Mouse (Mus musculus): Measurements from ENCODE around the gene Slc8a1. TPM values are rescaled to one million over a fixed set of nuclear protein-coding genes. Genes with fewer than 3 reads are reported as not detected.

Slc8a1 gene
- total RNA-seq, 1 experiment, result 0.71 TPM

- Histone ChIP-seq H3K4me1 (ENCODE audit: control insufficient read depth in 2 of 2, insufficient read depth in 2 of 2, low read length in 2 of 2, poor library complexity in 1 of 2) (peaks cover 0 to 2% of the 10 kb centered on the region in 2 experiments; a peak in 1 of 4 replicates), H3K9me3 (ENCODE audit: control insufficient read depth, insufficient read depth, low read depth, low read length) (no peaks in the 10 kb centered on the region), H3K27ac (ENCODE audit: insufficient read depth, low read depth, low read length, poor library complexity, severe bottlenecking) (no peak overlapping the region), H3K36me3 (ENCODE audit: control insufficient read depth, insufficient read depth, low read length, poor library complexity, severe bottlenecking) (no peaks in the 10 kb centered on the region), H3K9ac (ENCODE audit: insufficient read depth, low read depth, low read length, poor library complexity, severe bottlenecking) (no peak overlapping the region), H3K4me3 (ENCODE audit: insufficient read depth in 1 of 2, low read depth in 1 of 2, low read length in 2 of 2, poor library complexity in 1 of 2, severe bottlenecking in 1 of 2) (no peak overlapping the region)
- DNase-seq (ENCODE audit: low read depth, low spot score), result no peak
- no peak for TF ChIP-seq MAFK (IDR thresholded peaks at IDR 0.05; ENCODE audit: insufficient read depth, low read depth, low read length)
- TF ChIP-seq ZC3H11A (IDR thresholded peaks at IDR 0.05; ENCODE audit: borderline replicate concordance, low read depth, low read length), result 0 out of 2 replicates have a peak, but pooled peaks have one; percentile 11
- in situ Hi-C loops (cut with MboI; ENCODE audit: low sequenced_read_pairs in 2 of 2, unreplicated experiment in 2 of 2), result no loop called here
Observed at GRCm38 (mm10) chr17:81666551-81666950, 71.6 kb downstream of the Slc8a1 start.

DNA sequence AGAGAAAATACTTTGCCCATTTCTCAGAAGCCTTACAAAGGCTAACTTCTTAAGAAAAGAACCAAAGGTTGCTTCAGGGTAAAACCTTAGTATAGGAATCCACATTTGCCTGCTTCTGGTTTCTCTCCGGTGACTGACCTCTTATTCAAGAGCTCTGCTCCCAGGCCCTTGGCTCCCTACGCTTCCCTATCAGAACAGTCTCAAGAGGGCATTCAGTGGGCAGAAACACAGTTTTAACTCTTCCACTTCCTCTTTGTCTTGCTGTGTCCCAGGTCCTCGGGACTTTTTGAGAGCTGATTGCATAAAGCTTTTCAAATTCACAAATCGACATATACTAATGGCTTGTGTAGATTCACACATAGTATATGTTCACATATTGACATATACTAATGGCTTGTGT lies 73.3 kb downstream of the Slc8a1 start:
- TF ChIP-seq ZNF384 (IDR thresholded peaks at IDR 0.05; ENCODE audit: low read depth, low read length) (no peak), MAFK (IDR thresholded peaks at IDR 0.05; ENCODE audit: insufficient read depth, low read depth, low read length) (no peak), CHD2 (IDR thresholded peaks at IDR 0.05; ENCODE audit: low read depth, low read length) (no peak), HCFC1 (IDR thresholded peaks at IDR 0.05; ENCODE audit: borderline replicate concordance, insufficient read depth, low read length) (no peak), ZC3H11A (IDR thresholded peaks at IDR 0.05; ENCODE audit: borderline replicate concordance, low read depth, low read length) (no peak)
- H3K9ac ChIP-seq (ENCODE audit: insufficient read depth, low read depth, low read length, poor library complexity, severe bottlenecking), result no peak overlapping the region
- no peaks in the 10 kb centered on the region for H3K4me1 ChIP-seq (ENCODE audit: control insufficient read depth in 2 of 2, insufficient read depth in 2 of 2, low read length in 2 of 2, poor library complexity in 1 of 2)
- DNase-seq (ENCODE audit: low read depth, low spot score), result no peak
- H3K4me3 ChIP-seq (ENCODE audit: insufficient read depth in 1 of 2, low read depth in 1 of 2, low read length in 2 of 2, poor library complexity in 1 of 2, severe bottlenecking in 1 of 2), result no peak overlapping the region
- no peaks in the 10 kb centered on the region for H3K9me3 ChIP-seq (ENCODE audit: control insufficient read depth, insufficient read depth, low read depth, low read length)
- no peak overlapping the region for H3K27ac ChIP-seq (ENCODE audit: insufficient read depth, low read depth, low read length, poor library complexity, severe bottlenecking)
- H3K36me3 ChIP-seq (ENCODE audit: control insufficient read depth, insufficient read depth, low read length, poor library complexity, severe bottlenecking), result no peaks in the 10 kb centered on the region
- in situ Hi-C loops (cut with MboI; ENCODE audit: low sequenced_read_pairs in 2 of 2, unreplicated experiment in 2 of 2), result no loop called here

- in situ Hi-C loops (cut with MboI; ENCODE audit: low sequenced_read_pairs in 2 of 2, unreplicated experiment in 2 of 2), result no loop called here
- Histone ChIP-seq H3K4me1 (ENCODE audit: control insufficient read depth in 2 of 2, insufficient read depth in 2 of 2, low read length in 2 of 2, poor library complexity in 1 of 2) (no peaks in the 10 kb centered on the region), H3K4me3 (ENCODE audit: insufficient read depth in 1 of 2, low read depth in 1 of 2, low read length in 2 of 2, poor library complexity in 1 of 2, severe bottlenecking in 1 of 2) (no peak overlapping the region), H3K9me3 (ENCODE audit: control insufficient read depth, insufficient read depth, low read depth, low read length) (no peaks in the 10 kb centered on the region), H3K36me3 (ENCODE audit: control insufficient read depth, insufficient read depth, low read length, poor library complexity, severe bottlenecking) (no peaks in the 10 kb centered on the region), H3K27ac (ENCODE audit: insufficient read depth, low read depth, low read length, poor library complexity, severe bottlenecking) (no peak overlapping the region), H3K9ac (ENCODE audit: insufficient read depth, low read depth, low read length, poor library complexity, severe bottlenecking) (no peak overlapping the region)
- TF ChIP-seq ZC3H11A (IDR thresholded peaks at IDR 0.05; ENCODE audit: borderline replicate concordance, low read depth, low read length) (no peak), ZNF384 (IDR thresholded peaks at IDR 0.05; ENCODE audit: low read depth, low read length) (no peak), HCFC1 (IDR thresholded peaks at IDR 0.05; ENCODE audit: borderline replicate concordance, insufficient read depth, low read length) (no peak), CHD2 (IDR thresholded peaks at IDR 0.05; ENCODE audit: low read depth, low read length) (no peak), MAFK (IDR thresholded peaks at IDR 0.05; ENCODE audit: insufficient read depth, low read depth, low read length) (no peak)
- no peak for DNase-seq (ENCODE audit: low read depth, low spot score)
Observed at GRCm38 (mm10) chr17:81657828-81658227, 80.3 kb downstream of the Slc8a1 start.

GRCm38 (mm10) chr17:81654548-81654947 lies 83.6 kb downstream of the Slc8a1 start:
- Histone ChIP-seq H3K9me3 (ENCODE audit: control insufficient read depth, insufficient read depth, low read depth, low read length) (no peaks in the 10 kb centered on the region), H3K4me1 (ENCODE audit: control insufficient read depth in 2 of 2, insufficient read depth in 2 of 2, low read length in 2 of 2, poor library complexity in 1 of 2) (no peaks in the 10 kb centered on the region), H3K27ac (ENCODE audit: insufficient read depth, low read depth, low read length, poor library complexity, severe bottlenecking) (no peak overlapping the region), H3K36me3 (ENCODE audit: control insufficient read depth, insufficient read depth, low read length, poor library complexity, severe bottlenecking) (no peaks in the 10 kb centered on the region), H3K9ac (ENCODE audit: insufficient read depth, low read depth, low read length, poor library complexity, severe bottlenecking) (no peak overlapping the region), H3K4me3 (ENCODE audit: insufficient read depth in 1 of 2, low read depth in 1 of 2, low read length in 2 of 2, poor library complexity in 1 of 2, severe bottlenecking in 1 of 2) (no peak overlapping the region)
- no peak for DNase-seq (ENCODE audit: low read depth, low spot score)
- in situ Hi-C loops (cut with MboI; ENCODE audit: low sequenced_read_pairs in 2 of 2, unreplicated experiment in 2 of 2), result no loop called here
- no peak for TF ChIP-seq MAFK (IDR thresholded peaks at IDR 0.05; ENCODE audit: insufficient read depth, low read depth, low read length)
- no peak for TF ChIP-seq HCFC1 (IDR thresholded peaks at IDR 0.05; ENCODE audit: borderline replicate concordance, insufficient read depth, low read length)
- no peak for TF ChIP-seq ZNF384 (IDR thresholded peaks at IDR 0.05; ENCODE audit: low read depth, low read length)
- TF ChIP-seq CHD2 (IDR thresholded peaks at IDR 0.05; ENCODE audit: low read depth, low read length), result no peak
- TF ChIP-seq ZC3H11A (IDR thresholded peaks at IDR 0.05; ENCODE audit: borderline replicate concordance, low read depth, low read length), result no peak

DNA sequence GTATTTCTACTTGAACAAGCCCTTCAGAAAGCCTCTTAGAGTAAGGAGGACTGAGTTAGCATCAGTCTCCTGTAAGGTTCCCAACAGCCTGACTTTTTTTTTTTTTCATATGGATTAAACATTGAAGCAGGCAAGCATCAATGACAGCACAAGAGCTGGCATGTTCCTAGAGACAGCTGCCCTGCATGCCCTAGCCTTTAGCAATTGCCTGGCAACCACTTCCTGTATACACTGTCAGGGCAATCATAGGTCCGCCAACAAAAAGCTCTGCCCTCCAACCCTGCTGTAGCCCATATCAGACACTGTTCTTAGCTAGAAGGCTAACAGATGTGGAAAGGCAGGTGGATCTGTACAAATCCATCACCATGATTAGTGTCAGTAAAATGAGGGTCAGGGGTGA lies 85.2 kb downstream of the Slc8a1 start:
- DNase-seq (ENCODE audit: low read depth, low spot score), result no peak

More for the DNA sequence above, 85.2 kb downstream of the Slc8a1 start:
- no peak overlapping the region for H3K27ac ChIP-seq (ENCODE audit: insufficient read depth, low read depth, low read length, poor library complexity, severe bottlenecking)
- H3K4me3 ChIP-seq (ENCODE audit: insufficient read depth in 1 of 2, low read depth in 1 of 2, low read length in 2 of 2, poor library complexity in 1 of 2, severe bottlenecking in 1 of 2), result no peak overlapping the region
- TF ChIP-seq ZC3H11A (IDR thresholded peaks at IDR 0.05; ENCODE audit: borderline replicate concordance, low read depth, low read length) (no peak), ZNF384 (IDR thresholded peaks at IDR 0.05; ENCODE audit: low read depth, low read length) (no peak), HCFC1 (IDR thresholded peaks at IDR 0.05; ENCODE audit: borderline replicate concordance, insufficient read depth, low read length) (no peak), MAFK (IDR thresholded peaks at IDR 0.05; ENCODE audit: insufficient read depth, low read depth, low read length) (no peak), CHD2 (IDR thresholded peaks at IDR 0.05; ENCODE audit: low read depth, low read length) (no peak)
- in situ Hi-C loops (cut with MboI; ENCODE audit: low sequenced_read_pairs in 2 of 2, unreplicated experiment in 2 of 2), result no loop called here
- H3K9ac ChIP-seq (ENCODE audit: insufficient read depth, low read depth, low read length, poor library complexity, severe bottlenecking), result no peak overlapping the region
- no peaks in the 10 kb centered on the region for H3K9me3 ChIP-seq (ENCODE audit: control insufficient read depth, insufficient read depth, low read depth, low read length)
- H3K36me3 ChIP-seq (ENCODE audit: control insufficient read depth, insufficient read depth, low read length, poor library complexity, severe bottlenecking), result no peaks in the 10 kb centered on the region
- H3K4me1 ChIP-seq (ENCODE audit: control insufficient read depth in 2 of 2, insufficient read depth in 2 of 2, low read length in 2 of 2, poor library complexity in 1 of 2), result no peaks in the 10 kb centered on the region

All from ES-E14 (cell line).